Comparison of ENCODE assay signal across 7 mouse cellular contexts in genomic region chr1:93805221-93805951, GRCm38 (mm10). TPM values are rescaled to one million over a fixed set of nuclear protein-coding genes. Genes with fewer than 3 reads are reported as not detected.
DNase-seq lines count a peak whose midpoint lies in the region; ATAC-seq and TF ChIP-seq lines count a peak whose summit lies in the region.

No protein-coding gene starts in this region.

- ATAC-seq in hindbrain, embryonic 12.5 days (ENCODE audit: low FRiP score): no peak
- ATAC-seq in hindbrain, embryonic 11.5 days (ENCODE audit: low FRiP score): no peak
- 0 out of 2 replicates have a peak, but pooled peaks have one; percentile 17 for ATAC-seq in G1E (ENCODE audit: extremely low read depth, insufficient number of reproducible peaks, low FRiP score, poor library complexity, severe bottlenecking)
- ATAC-seq in embryonic facial prominence, embryonic 13.5 days (ENCODE audit: insufficient number of reproducible peaks, insufficient read depth, low FRiP score, low TSS enrichment, low read depth): no peak
- no peak for ATAC-seq in midbrain, embryonic 12.5 days (ENCODE audit: low FRiP score, low read depth)

- 84% methylated on average over 5 of the region's 5 CpGs for WGBS in hindbrain, embryonic 12.5 days
- WGBS in hindbrain, embryonic 11.5 days: 82% methylated on average over 5 of the region's 5 CpGs
- WGBS in embryonic facial prominence, embryonic 13.5 days: 68% methylated on average over 5 of the region's 5 CpGs
- WGBS in midbrain, embryonic 12.5 days: 86% methylated on average over 5 of the region's 5 CpGs

- no peak overlapping the region for H3K4me3 ChIP-seq in hindbrain, embryonic 12.5 days
- H3K4me3 ChIP-seq in hindbrain, embryonic 11.5 days (ENCODE audit: low read depth, low read length): no peak overlapping the region
- peak overlapping the region; percentile 63; the same call in 1 of the 2 replicates for H3K4me3 ChIP-seq in G1E (ENCODE audit: low read depth, low read length)
- H3K4me3 ChIP-seq in embryonic facial prominence, embryonic 13.5 days: no peak overlapping the region; the same call in 1 of the 2 replicates
- no peak overlapping the region for H3K4me3 ChIP-seq in midbrain, embryonic 12.5 days

- H3K4me2 ChIP-seq in hindbrain, embryonic 12.5 days (replicated peaks): peak overlapping the region; percentile 78; the same call in 1 of the 2 replicates
- H3K4me2 ChIP-seq in hindbrain, embryonic 11.5 days (replicated peaks; ENCODE audit: low read depth, low read length): no peak overlapping the region
- peak overlapping the region; percentile 91; the same call in 1 of the 2 replicates for H3K4me2 ChIP-seq in embryonic facial prominence, embryonic 13.5 days
- peak overlapping the region; percentile 79; the same call in 1 of the 2 replicates for H3K4me2 ChIP-seq in midbrain, embryonic 12.5 days (replicated peaks)

- no peaks in the 10 kb centered on the region for H3K9me3 ChIP-seq in hindbrain, embryonic 12.5 days (replicated peaks)
- no peaks in the 10 kb centered on the region for H3K9me3 ChIP-seq in hindbrain, embryonic 11.5 days (ENCODE audit: control insufficient read depth, low read length)
- no peaks in the 10 kb centered on the region for H3K9me3 ChIP-seq in G1E (replicated peaks)
- no peaks in the 10 kb centered on the region for H3K9me3 ChIP-seq in embryonic facial prominence, embryonic 13.5 days
- H3K9me3 ChIP-seq in midbrain, embryonic 12.5 days: no peaks in the 10 kb centered on the region

- H3K27ac ChIP-seq in hindbrain, embryonic 12.5 days: no peak overlapping the region
- H3K27ac ChIP-seq in hindbrain, embryonic 11.5 days (ENCODE audit: low read depth, low read length): no peak overlapping the region
- H3K27ac ChIP-seq in embryonic facial prominence, embryonic 13.5 days: no peak overlapping the region
- H3K27ac ChIP-seq in midbrain, embryonic 12.5 days (replicated peaks): no peak overlapping the region

- DNase-seq in hindbrain, embryonic 11.5 days (ENCODE audit: low spot score): no peak
- DNase-seq in G1E (ENCODE audit: low spot score): peak; percentile 67
- no peak for DNase-seq in layer of hippocampus, adult 8-10 months (ENCODE audit: low spot score in 2 of 2)
- DNase-seq in embryo, embryonic 10.5 days (ENCODE audit: low spot score): no peak

- peaks cover 29% of the 10 kb centered on the region for H3K4me1 ChIP-seq in hindbrain, embryonic 12.5 days
- H3K4me1 ChIP-seq in hindbrain, embryonic 11.5 days (replicated peaks; ENCODE audit: control insufficient read depth, insufficient read depth, low read length): no peaks in the 10 kb centered on the region; the same call in 1 of the 2 replicates
- H3K4me1 ChIP-seq in G1E (ENCODE audit: insufficient read depth, low read depth, low read length): peaks cover 51% of the 10 kb centered on the region
- peaks cover 38% of the 10 kb centered on the region for H3K4me1 ChIP-seq in embryonic facial prominence, embryonic 13.5 days
- H3K4me1 ChIP-seq in midbrain, embryonic 12.5 days: peaks cover 32% of the 10 kb centered on the region

- H3K27me3 ChIP-seq in hindbrain, embryonic 12.5 days: no peaks in the 10 kb centered on the region
- H3K27me3 ChIP-seq in hindbrain, embryonic 11.5 days (ENCODE audit: control insufficient read depth, insufficient read depth, low read length): no peaks in the 10 kb centered on the region
- H3K27me3 ChIP-seq in G1E (ENCODE audit: insufficient read depth, low read length): no peaks in the 10 kb centered on the region
- no peaks in the 10 kb centered on the region for H3K27me3 ChIP-seq in embryonic facial prominence, embryonic 13.5 days
- H3K27me3 ChIP-seq in midbrain, embryonic 12.5 days: no peaks in the 10 kb centered on the region

- H3K36me3 ChIP-seq in hindbrain, embryonic 12.5 days: peaks cover 39% of the 10 kb centered on the region
- H3K36me3 ChIP-seq in hindbrain, embryonic 11.5 days (ENCODE audit: control insufficient read depth, insufficient read depth, low read length): peaks cover 12% of the 10 kb centered on the region
- peaks cover 58% of the 10 kb centered on the region for H3K36me3 ChIP-seq in G1E (replicated peaks)
- H3K36me3 ChIP-seq in embryonic facial prominence, embryonic 13.5 days: peaks cover 43% of the 10 kb centered on the region
- peaks cover 42% of the 10 kb centered on the region for H3K36me3 ChIP-seq in midbrain, embryonic 12.5 days

- TF ChIP-seq CTCF in G1E (IDR thresholded peaks at IDR 0.05; ENCODE audit: low read depth, low read length): no peak

- no peak overlapping the region for H3K9ac ChIP-seq in hindbrain, embryonic 12.5 days
- no peak overlapping the region for H3K9ac ChIP-seq in hindbrain, embryonic 11.5 days (ENCODE audit: low read depth, low read length)
- H3K9ac ChIP-seq in embryonic facial prominence, embryonic 13.5 days: peak overlapping the region; percentile 86; the same call in 1 of the 2 replicates
- H3K9ac ChIP-seq in midbrain, embryonic 12.5 days (replicated peaks): no peak overlapping the region

RNA-seq across cellular contexts. Expression of gene Ing5, which starts 1.6 kb away (rescaled TPM):
- 15.0 and 15.8 TPM in 2 replicates for polyA plus RNA-seq in hindbrain, embryonic 12.5 days (2016; fragmentation: Nextera tagmentation; extraction: Ambion mirVana)
- 14.7 and 15.0 TPM in 2 replicates for polyA plus RNA-seq in hindbrain, embryonic 11.5 days (2014; fragmentation: Nextera tagmentation; extraction: Ambion mirVana)
- 21.4 and 43.3 TPM in 2 replicates for total RNA-seq in G1E (2014; fragmentation: Nextera tagmentation)
- 32.0 and 41.4 TPM in 2 replicates for total RNA-seq in G1E (2017)
- 1.6 and 3.4 TPM in 2 replicates for polyA plus RNA-seq in G1E (2012)
- 16.1 and 16.5 TPM in 2 replicates for polyA plus RNA-seq in embryonic facial prominence, embryonic 13.5 days (2015; fragmentation: Nextera tagmentation; extraction: Ambion mirVana)
- 17.0 and 19.2 TPM in 2 replicates for polyA plus RNA-seq in midbrain, embryonic 12.5 days (2016; fragmentation: Nextera tagmentation; extraction: Ambion mirVana)
- total RNA-seq in layer of hippocampus, adult 8-10 months (2022): 10 to 100 TPM; 15.0 to 16.0 (median 15.4) TPM

RNA-seq across cellular contexts. Expression of gene Dtymk, which starts 3.7 kb away (rescaled TPM):
- 193 and 194 TPM in 2 replicates for polyA plus RNA-seq in hindbrain, embryonic 12.5 days (2016; fragmentation: Nextera tagmentation; extraction: Ambion mirVana)
- polyA plus RNA-seq in hindbrain, embryonic 11.5 days (2014; fragmentation: Nextera tagmentation; extraction: Ambion mirVana): 221 and 230 TPM in 2 replicates
- total RNA-seq in G1E (2014; fragmentation: Nextera tagmentation) (291 and 319 TPM in 2 replicates), G1E (2017) (414 and 485 TPM in 2 replicates)
- 129 and 148 TPM in 2 replicates for polyA plus RNA-seq in G1E (2012)
- polyA plus RNA-seq in embryonic facial prominence, embryonic 13.5 days (2015; fragmentation: Nextera tagmentation; extraction: Ambion mirVana): 267 and 281 TPM in 2 replicates
- polyA plus RNA-seq in midbrain, embryonic 12.5 days (2016; fragmentation: Nextera tagmentation; extraction: Ambion mirVana): 208 and 217 TPM in 2 replicates
- 10 to 100 TPM; 52.7 to 64.8 (median 58.4) TPM for total RNA-seq in layer of hippocampus, adult 8-10 months (2022)

RNA-seq across cellular contexts. Expression of gene D2hgdh, which starts 19.3 kb away (rescaled TPM):
- 16.8 and 17.0 TPM in 2 replicates for polyA plus RNA-seq in hindbrain, embryonic 12.5 days (2016; fragmentation: Nextera tagmentation; extraction: Ambion mirVana)
- polyA plus RNA-seq in hindbrain, embryonic 11.5 days (2014; fragmentation: Nextera tagmentation; extraction: Ambion mirVana): 9.5 and 11.9 TPM in 2 replicates
- total RNA-seq in G1E (2014; fragmentation: Nextera tagmentation) (15.0 and 21.4 TPM in 2 replicates), G1E (2017) (11.8 and 14.7 TPM in 2 replicates)
- polyA plus RNA-seq in G1E (2012): 2.3 and 3.4 TPM in 2 replicates
- 18.1 and 19.4 TPM in 2 replicates for polyA plus RNA-seq in embryonic facial prominence, embryonic 13.5 days (2015; fragmentation: Nextera tagmentation; extraction: Ambion mirVana)
- polyA plus RNA-seq in midbrain, embryonic 12.5 days (2016; fragmentation: Nextera tagmentation; extraction: Ambion mirVana): 19.5 and 19.9 TPM in 2 replicates
- total RNA-seq in layer of hippocampus, adult 8-10 months (2022): 10 to 100 TPM; 18.1 to 21.8 (median 19.3) TPM

RNA-seq across cellular contexts. Expression of gene Thap4, which starts 50.7 kb away (rescaled TPM):
- polyA plus RNA-seq in hindbrain, embryonic 12.5 days (2016; fragmentation: Nextera tagmentation; extraction: Ambion mirVana): 39.5 and 39.9 TPM in 2 replicates
- polyA plus RNA-seq in hindbrain, embryonic 11.5 days (2014; fragmentation: Nextera tagmentation; extraction: Ambion mirVana): 34.3 and 43.0 TPM in 2 replicates
- 30.3 and 39.4 TPM in 2 replicates for total RNA-seq in G1E (2014; fragmentation: Nextera tagmentation)
- total RNA-seq in G1E (2017): 27.9 and 31.2 TPM in 2 replicates
- polyA plus RNA-seq in G1E (2012): 60.1 and 71.1 TPM in 2 replicates
- polyA plus RNA-seq in embryonic facial prominence, embryonic 13.5 days (2015; fragmentation: Nextera tagmentation; extraction: Ambion mirVana): 58.4 and 58.9 TPM in 2 replicates
- polyA plus RNA-seq in midbrain, embryonic 12.5 days (2016; fragmentation: Nextera tagmentation; extraction: Ambion mirVana): 37.1 and 43.7 TPM in 2 replicates
- total RNA-seq in layer of hippocampus, adult 8-10 months (2022): 10 to 100 TPM; 29.2 to 36.4 (median 36.0) TPM

RNA-seq across cellular contexts. Expression of gene Atg4b, which starts 54.1 kb away (rescaled TPM):
- 106 and 110 TPM in 2 replicates for polyA plus RNA-seq in hindbrain, embryonic 12.5 days (2016; fragmentation: Nextera tagmentation; extraction: Ambion mirVana)
- 89.7 and 101 TPM in 2 replicates for polyA plus RNA-seq in hindbrain, embryonic 11.5 days (2014; fragmentation: Nextera tagmentation; extraction: Ambion mirVana)
- total RNA-seq in G1E (2014; fragmentation: Nextera tagmentation) (78.9 and 82.2 TPM in 2 replicates), G1E (2017) (82.0 and 91.0 TPM in 2 replicates)
- polyA plus RNA-seq in G1E (2012): 4.4 and 6.9 TPM in 2 replicates
- polyA plus RNA-seq in embryonic facial prominence, embryonic 13.5 days (2015; fragmentation: Nextera tagmentation; extraction: Ambion mirVana): 90.4 and 92.3 TPM in 2 replicates
- polyA plus RNA-seq in midbrain, embryonic 12.5 days (2016; fragmentation: Nextera tagmentation; extraction: Ambion mirVana): 104 and 109 TPM in 2 replicates
- total RNA-seq in layer of hippocampus, adult 8-10 months (2022): 10 to 100 TPM; 73.6 to 96.0 (median 80.6) TPM
